Mouse (Mus musculus) embryonic facial prominence, embryonic 13.5 days (tissue): Measurements from ENCODE around the gene Mpped2. TPM values are rescaled to one million over a fixed set of nuclear protein-coding genes. Genes with fewer than 3 reads are reported as not detected.

Experiments
- ATAC-seq: fragments of 200-750 bp; cut with Nextera tagmentation; 2 replicates; pipeline ENCODE4 v1.8.0; 2017; ENCODE audit warnings: low read depth; ENCODE audit not compliant: insufficient number of reproducible peaks, insufficient read depth, low FRiP score, low TSS enrichment
- H3K27ac ChIP-seq: fragments of 300-500 bp; sonication (generic); 2 replicates; pipeline ENCODE4 v1.5.1; 2015; ENCODE audit warnings: moderate library complexity, mild to moderate bottlenecking, inconsistent platforms
- H3K27me3 ChIP-seq: fragments of 300-500 bp; sonication (generic); 2 replicates; pipeline ENCODE4 v1.6.1; 2015; ENCODE audit warnings: mild to moderate bottlenecking, inconsistent platforms
- H3K36me3 ChIP-seq: fragments of 300-500 bp; sonication (generic); 2 replicates; pipeline ENCODE4 v1.6.1; 2015; ENCODE audit warnings: mild to moderate bottlenecking, inconsistent platforms
- H3K4me1 ChIP-seq: fragments of 300-500 bp; sonication (generic); 2 replicates; pipeline ENCODE4 v1.6.1; 2015; ENCODE audit warnings: inconsistent platforms
- H3K4me2 ChIP-seq: fragments of 300-500 bp; sonication (generic); 2 replicates; pipeline ENCODE4 v1.6.1; 2015; ENCODE audit warnings: moderate library complexity, mild to moderate bottlenecking, inconsistent platforms
- H3K4me3 ChIP-seq: fragments of 300-500 bp; sonication (generic); 2 replicates; pipeline ENCODE4 v1.5.1; 2015; ENCODE audit warnings: mild to moderate bottlenecking, inconsistent platforms
- H3K9ac ChIP-seq: fragments of 300-500 bp; sonication (generic); 2 replicates; pipeline ENCODE4 v1.6.1; 2015; ENCODE audit warnings: mild to moderate bottlenecking, inconsistent platforms
- H3K9me3 ChIP-seq: fragments of 300-500 bp; sonication (generic); 2 replicates; pipeline ENCODE4 v1.6.1; 2016; ENCODE audit warnings: inconsistent platforms
- WGBS: fragments of 180-500 bp; shearing (Covaris S2); methylation state at CpG from one replicate; pipeline ENCODE4 v1.1.7; 2015; ENCODE audit warnings: mixed read lengths; 5-methylcytosine and 5-hydroxymethylcytosine counted together
- polyA plus RNA-seq: library from polyadenylated mRNA; unstranded; fragments of >200 nt; fragmentation: Nextera tagmentation; extraction: Ambion mirVana; gene quantifications from 2 replicates; pipeline ENCODE4 v1.2.1, GENCODE M21; 2015

The Mpped2 gene
- polyA plus RNA-seq, 1 experiment from 2014 or later, result 115 TPM

DNA sequence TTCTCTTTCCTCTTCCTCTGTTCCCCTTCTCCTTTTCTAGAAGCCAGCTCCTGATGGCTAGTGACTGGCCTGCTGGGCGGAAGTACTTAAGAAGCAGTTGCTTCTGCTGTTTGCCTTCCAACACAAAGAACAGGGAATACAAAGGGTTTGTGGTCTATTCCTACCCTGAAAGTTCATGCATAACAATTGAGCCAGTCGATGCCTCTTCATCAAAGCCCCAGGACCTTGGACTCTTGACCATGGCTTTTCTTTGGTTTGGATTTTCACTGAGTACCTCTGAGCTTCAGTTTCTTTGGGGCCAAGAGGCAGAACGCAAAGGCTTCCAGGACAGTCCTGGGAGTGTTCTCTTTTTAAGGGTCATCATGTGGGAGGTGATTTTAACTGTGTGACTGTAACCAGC, 57.8 kb downstream of the Mpped2 start:
- Histone ChIP-seq H3K27ac (no peak overlapping the region), H3K4me3 (no peak overlapping the region), H3K36me3 (0 out of 2 replicates have a peak, but pooled peaks cover 6% of the 10 kb centered on the region), H3K9me3 (no peaks in the 10 kb centered on the region), H3K4me2 (no peak overlapping the region), H3K27me3 (no peaks in the 10 kb centered on the region), H3K4me1 (0 out of 2 replicates have a peak, but pooled peaks cover 3% of the 10 kb centered on the region), H3K9ac (no peak overlapping the region)
- WGBS, result 80% methylated on average over 3 of the region's 3 CpGs
- ATAC-seq, result no peak

DNA sequence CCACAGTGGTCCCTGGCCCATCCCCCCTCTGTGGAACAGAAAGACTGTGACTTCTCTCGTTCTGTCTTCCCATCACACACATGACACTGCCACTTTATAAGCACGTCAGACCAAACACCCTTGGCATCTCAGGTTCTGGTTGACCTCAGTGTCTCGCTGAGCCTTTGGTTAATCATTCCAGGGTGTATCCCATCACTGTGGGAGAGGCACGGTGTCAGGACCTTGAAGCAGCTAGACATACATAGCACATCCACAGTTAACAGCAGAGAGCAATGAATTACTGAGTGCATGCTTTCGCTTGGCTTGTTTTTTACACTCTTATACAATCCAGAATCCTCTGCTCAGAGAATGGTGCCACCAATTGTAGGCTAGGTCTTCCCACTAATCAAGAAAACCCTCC, 60.6 kb downstream of the Mpped2 start:
- H3K4me2 ChIP-seq, result no peak overlapping the region
- no peaks in the 10 kb centered on the region for H3K27me3 ChIP-seq
- ATAC-seq, result no peak
- H3K9me3 ChIP-seq, result no peaks in the 10 kb centered on the region
- 0 out of 2 replicates have a peak, but pooled peaks cover 6% of the 10 kb centered on the region for H3K36me3 ChIP-seq
- H3K27ac ChIP-seq, result no peak overlapping the region
- H3K9ac ChIP-seq, result no peak overlapping the region
- no peak overlapping the region for H3K4me3 ChIP-seq
- WGBS, result 65% methylated on average over 5 of the region's 5 CpGs
- 0 out of 2 replicates have a peak, but pooled peaks cover 3% of the 10 kb centered on the region for H3K4me1 ChIP-seq

DNA sequence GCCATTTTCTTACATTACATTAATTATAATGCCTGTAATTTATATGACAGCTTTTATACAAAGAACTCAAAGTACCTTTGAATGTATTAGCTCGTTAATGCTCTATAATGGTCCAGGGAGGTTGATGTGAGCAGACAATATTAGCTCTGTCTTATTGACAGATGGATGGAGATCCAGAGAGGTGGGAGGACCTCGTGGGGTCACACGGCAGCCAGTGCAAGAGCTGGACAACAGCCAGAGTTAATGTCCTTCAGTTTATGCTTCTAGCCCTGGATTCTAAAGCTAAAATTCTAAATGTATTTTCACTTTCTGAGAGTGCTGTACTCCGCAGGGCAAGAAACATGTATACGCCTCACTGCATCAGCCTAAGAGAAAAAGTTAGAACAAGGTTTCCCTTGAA, 61.6 kb downstream of the Mpped2 start:
- no peaks in the 10 kb centered on the region for H3K9me3 ChIP-seq
- H3K27me3 ChIP-seq, result no peaks in the 10 kb centered on the region
- no peak overlapping the region for H3K9ac ChIP-seq
- no peak for ATAC-seq
- H3K4me2 ChIP-seq, result no peak overlapping the region
- H3K4me3 ChIP-seq, result no peak overlapping the region
- 0 out of 2 replicates have a peak overlapping the region, but pooled peaks have one; percentile 51 for H3K27ac ChIP-seq
- 69% methylated on average over 5 of the region's 5 CpGs for WGBS
- 0 out of 2 replicates have a peak, but pooled peaks cover 6% of the 10 kb centered on the region for H3K36me3 ChIP-seq
- 0 out of 2 replicates have a peak, but pooled peaks cover 3% of the 10 kb centered on the region for H3K4me1 ChIP-seq

DNA sequence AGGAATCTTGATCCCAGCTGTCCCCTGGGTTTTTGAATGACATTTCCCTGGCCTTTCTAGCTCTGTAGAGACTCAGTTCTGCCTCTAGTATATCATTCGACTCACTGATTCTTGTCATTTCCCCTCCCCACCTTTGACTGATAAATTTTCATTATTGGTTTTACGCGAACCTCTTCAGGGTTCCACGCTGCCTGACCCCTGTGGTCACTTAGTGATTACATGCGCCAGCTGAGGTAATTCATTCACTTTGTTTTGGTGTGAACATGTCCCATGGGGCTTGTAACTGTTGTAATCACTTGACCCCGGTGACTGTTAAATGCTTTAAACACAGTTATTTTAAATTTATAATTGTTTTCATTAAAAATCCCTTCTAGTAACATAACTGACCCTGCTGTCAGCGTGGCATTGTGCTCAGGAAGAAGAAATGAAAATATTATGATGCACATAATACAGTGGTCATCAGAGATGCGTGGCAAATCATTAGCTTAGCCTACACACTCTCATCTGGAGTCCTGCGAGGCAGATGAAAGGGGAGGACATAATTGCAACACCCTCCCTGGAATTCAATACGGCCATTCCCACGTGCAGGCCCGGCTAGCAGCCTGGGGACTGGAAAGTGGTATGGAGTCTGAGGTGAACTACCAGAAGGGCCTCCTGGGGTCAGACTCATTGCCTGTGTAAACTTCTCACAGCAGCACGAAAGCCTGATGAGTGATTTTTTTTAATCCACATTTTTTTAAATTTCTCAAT, 63.5 kb downstream of the Mpped2 start:
- ATAC-seq, result no peak
- H3K4me3 ChIP-seq, result no peak overlapping the region
- H3K27ac ChIP-seq, result no peak overlapping the region
- H3K27me3 ChIP-seq, result no peaks in the 10 kb centered on the region
- no peaks in the 10 kb centered on the region for H3K9me3 ChIP-seq
- no peak overlapping the region for H3K9ac ChIP-seq
- 0 out of 2 replicates have a peak, but pooled peaks cover 6% of the 10 kb centered on the region for H3K36me3 ChIP-seq
- H3K4me2 ChIP-seq, result no peak overlapping the region
- peaks cover 11% of the 10 kb centered on the region; the same call in 1 of the 2 replicates for H3K4me1 ChIP-seq
- 41% methylated on average over 13 of the region's 13 CpGs for WGBS

DNA sequence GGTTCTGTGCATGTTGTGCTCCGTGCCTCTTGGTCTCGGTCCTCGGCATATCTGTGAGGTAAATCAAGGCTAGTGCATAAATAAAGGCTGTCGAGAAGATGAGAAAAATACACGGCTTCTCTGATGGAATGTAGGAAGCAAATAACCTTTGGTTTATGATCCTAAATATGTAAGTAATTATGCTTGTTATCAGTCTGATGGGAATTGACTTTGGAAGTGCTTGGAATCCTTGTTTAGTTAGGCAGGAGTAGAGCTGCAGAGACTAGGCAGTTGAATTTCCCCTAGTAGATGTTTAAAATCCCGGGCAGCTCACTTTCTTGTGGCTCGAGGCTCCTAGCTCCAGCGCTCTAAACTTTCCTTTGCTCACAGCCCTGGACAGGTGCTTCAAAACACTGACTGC, 69.9 kb downstream of the Mpped2 start:
- 58% methylated on average over 8 of the region's 8 CpGs for WGBS
- no peak overlapping the region for H3K4me2 ChIP-seq
- ATAC-seq, result no peak

DNA sequence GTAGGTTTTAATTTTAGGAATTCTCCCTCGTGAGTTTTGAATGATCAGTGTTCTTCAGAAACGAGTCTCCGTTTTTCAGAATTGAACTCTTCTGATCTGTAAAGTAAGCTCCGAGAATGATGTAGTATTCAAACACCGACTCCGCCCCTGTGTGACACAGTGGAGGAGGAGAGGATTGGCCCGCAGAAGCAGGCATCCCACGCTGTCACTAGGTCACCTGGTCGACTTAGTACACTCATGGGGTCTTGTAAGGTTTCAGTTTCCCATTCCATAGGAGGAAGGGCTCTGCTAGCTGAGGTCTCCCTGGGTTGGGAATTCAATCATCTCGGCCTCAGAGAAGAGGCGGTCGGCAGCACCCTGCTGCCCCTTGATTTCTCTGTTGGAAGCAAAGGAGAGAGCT, 76.2 kb downstream of the Mpped2 start:
- Histone ChIP-seq H3K4me1 (peaks cover 7% of the 10 kb centered on the region), H3K4me2 (no peak overlapping the region), H3K36me3 (peaks cover 7% of the 10 kb centered on the region; the same call in 1 of the 2 replicates), H3K27me3 (no peaks in the 10 kb centered on the region), H3K4me3 (no peak overlapping the region), H3K9ac (no peak overlapping the region), H3K27ac (no peak overlapping the region), H3K9me3 (no peaks in the 10 kb centered on the region)
- ATAC-seq, result no peak
- WGBS, result 80% methylated on average over 12 of the region's 12 CpGs

More for the DNA sequence above, 69.9 kb downstream of the Mpped2 start:
- Histone ChIP-seq H3K9me3 (no peaks in the 10 kb centered on the region), H3K27me3 (no peaks in the 10 kb centered on the region), H3K27ac (no peak overlapping the region), H3K4me3 (no peak overlapping the region), H3K9ac (no peak overlapping the region), H3K36me3 (peaks cover 7% of the 10 kb centered on the region; the same call in 1 of the 2 replicates), H3K4me1 (peaks cover 23% of the 10 kb centered on the region; the same call in 1 of the 2 replicates)

DNA sequence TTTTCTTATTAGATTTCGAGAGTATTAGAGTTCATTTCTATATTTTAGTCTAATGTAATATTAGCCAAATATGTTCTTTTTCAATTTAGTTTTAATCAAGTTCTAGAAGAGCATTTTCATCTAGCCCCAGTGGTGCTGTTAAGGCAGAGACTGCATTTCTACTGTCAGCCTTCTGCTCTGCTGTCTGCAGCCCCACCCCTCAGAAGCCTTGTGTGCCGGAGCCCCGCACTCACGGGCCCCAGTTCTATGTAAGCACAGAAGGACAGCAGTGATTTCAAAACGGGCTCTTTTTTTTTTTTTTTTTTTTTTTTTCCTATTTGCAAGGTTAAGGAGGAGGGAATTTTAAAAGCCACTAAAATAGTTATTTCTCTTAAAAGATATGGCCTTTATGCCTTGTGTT, 79.6 kb downstream of the Mpped2 start:
- no peak overlapping the region for H3K27ac ChIP-seq
- H3K36me3 ChIP-seq, result no peaks in the 10 kb centered on the region
- no peak overlapping the region for H3K4me3 ChIP-seq
- peaks cover 24% of the 10 kb centered on the region for H3K4me1 ChIP-seq
- WGBS, result 33% methylated on average over 5 of the region's 5 CpGs
- no peaks in the 10 kb centered on the region for H3K27me3 ChIP-seq
- no peak overlapping the region for H3K9ac ChIP-seq
- H3K9me3 ChIP-seq, result no peaks in the 10 kb centered on the region
- H3K4me2 ChIP-seq, result no peak overlapping the region
- ATAC-seq, result no peak

DNA sequence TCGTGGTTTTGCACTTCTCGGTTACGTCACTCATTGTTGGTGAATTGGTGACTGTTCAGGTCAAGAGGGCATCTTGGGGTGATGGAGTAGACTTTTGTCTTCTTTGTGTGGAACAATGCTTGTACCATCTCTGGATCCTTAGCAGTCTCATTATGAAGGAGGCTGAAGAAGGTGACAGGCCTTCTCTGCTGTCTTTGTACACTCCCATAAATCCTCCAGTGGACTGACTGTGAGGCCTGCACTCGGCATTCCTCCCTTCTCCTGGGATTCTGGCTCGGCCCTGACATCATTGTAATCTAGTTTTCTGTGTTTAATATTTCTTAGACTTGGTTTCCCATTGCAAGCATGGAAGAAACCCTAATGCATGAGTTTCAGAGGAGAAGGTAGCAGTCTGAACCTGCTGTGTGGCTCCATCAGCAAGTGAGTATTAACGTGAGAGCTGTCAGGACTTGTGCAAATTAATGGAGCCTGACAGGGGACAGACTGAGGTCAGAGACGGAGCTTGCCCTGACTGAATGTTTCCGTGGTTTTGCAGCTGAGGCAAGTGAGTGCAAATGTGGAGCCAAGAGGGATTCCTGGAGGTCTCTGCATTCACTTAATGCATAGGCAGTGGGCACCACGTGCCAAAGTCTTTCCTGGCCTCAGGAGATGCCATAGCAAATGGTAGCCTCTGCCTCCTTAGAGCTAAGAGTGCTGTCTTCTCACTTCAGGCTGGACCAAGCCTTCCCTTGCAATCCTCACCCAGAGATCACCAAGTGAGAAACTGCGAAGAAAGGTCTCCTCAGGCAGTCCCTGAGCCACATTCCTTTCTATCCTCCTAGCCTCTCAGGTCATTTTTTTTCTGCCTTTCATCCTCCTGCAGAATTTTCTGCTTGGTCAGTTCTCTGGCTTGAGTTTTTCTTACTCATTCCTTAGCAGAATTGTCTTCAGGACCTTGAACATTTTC, 81.5 kb downstream of the Mpped2 start:
- no peaks in the 10 kb centered on the region for H3K36me3 ChIP-seq
- H3K9me3 ChIP-seq, result no peaks in the 10 kb centered on the region
- ATAC-seq, result no peak
- no peak overlapping the region for H3K27ac ChIP-seq
- no peak overlapping the region for H3K9ac ChIP-seq
- no peaks in the 10 kb centered on the region for H3K27me3 ChIP-seq
- no peak overlapping the region for H3K4me2 ChIP-seq
- WGBS, result 46% methylated on average over 10 of the region's 10 CpGs
- H3K4me1 ChIP-seq, result peaks cover 29% of the 10 kb centered on the region
- H3K4me3 ChIP-seq, result no peak overlapping the region

DNA sequence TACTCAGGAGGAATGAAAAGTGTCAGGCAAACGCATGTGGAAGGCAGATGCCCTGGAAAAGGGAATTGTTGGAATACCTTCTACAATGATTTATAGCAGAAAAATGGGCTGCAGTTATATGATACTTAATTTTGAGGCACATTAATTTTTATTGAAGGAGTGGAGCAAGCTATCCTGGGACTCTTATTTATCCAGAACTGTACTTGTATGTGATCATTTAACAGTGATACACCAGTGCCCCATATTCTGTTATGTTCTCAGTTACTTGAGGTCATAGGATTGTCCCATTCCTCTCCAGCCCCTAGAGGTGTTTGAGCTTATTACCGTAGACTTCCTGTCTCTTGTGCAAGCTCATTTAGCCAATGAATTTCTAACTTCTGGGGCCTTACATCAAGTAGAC, 82.9 kb downstream of the Mpped2 start:
- H3K27me3 ChIP-seq, result no peaks in the 10 kb centered on the region
- no peak overlapping the region for H3K27ac ChIP-seq
- H3K9me3 ChIP-seq, result no peaks in the 10 kb centered on the region
- 69% methylated on average over 2 of the region's 2 CpGs for WGBS
- no peaks in the 10 kb centered on the region for H3K36me3 ChIP-seq
- peaks cover 32% of the 10 kb centered on the region for H3K4me1 ChIP-seq
- H3K4me2 ChIP-seq, result no peak overlapping the region
- H3K9ac ChIP-seq, result no peak overlapping the region
- ATAC-seq, result no peak
- H3K4me3 ChIP-seq, result no peak overlapping the region

DNA sequence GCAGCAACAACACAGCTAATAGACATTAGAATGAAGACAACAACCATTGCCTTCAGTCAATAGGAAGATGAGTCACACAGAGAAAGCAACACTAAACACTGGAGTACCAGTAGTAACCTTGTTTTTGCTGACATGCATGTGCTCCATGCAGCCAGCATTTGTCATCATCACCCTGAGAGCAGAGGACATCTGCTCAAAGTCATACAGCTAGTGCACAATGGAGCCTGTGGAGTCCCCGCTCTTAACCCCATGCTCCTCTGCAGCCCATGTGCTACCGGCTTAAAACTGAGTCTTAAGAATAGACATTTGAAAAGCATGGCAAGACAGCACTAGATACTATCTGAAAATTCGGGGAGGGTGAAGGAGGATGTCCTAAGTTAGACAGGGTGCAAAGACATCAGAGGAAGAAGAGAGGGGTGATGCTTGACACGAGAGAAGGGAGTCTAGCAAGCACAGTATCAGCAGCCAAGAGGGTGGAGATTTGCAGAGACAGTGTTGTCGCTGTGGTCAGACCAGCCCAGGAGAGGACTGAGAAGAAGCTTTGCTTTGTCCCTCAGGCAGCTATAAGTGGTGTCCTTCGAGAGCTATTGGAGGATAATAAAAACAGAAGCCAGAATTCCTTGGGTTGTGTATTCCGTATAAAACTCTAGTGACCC, 85.9 kb downstream of the Mpped2 start:
- no peak for ATAC-seq
- H3K36me3 ChIP-seq, result peaks cover 2% of the 10 kb centered on the region; the same call in 1 of the 2 replicates
- H3K27ac ChIP-seq, result no peak overlapping the region
- H3K4me3 ChIP-seq, result no peak overlapping the region
- no peak overlapping the region for H3K4me2 ChIP-seq
- no peak overlapping the region for H3K9ac ChIP-seq
- no peaks in the 10 kb centered on the region for H3K27me3 ChIP-seq
- peaks cover 46% of the 10 kb centered on the region for H3K4me1 ChIP-seq
- WGBS, result 80% methylated on average over 7 of the region's 7 CpGs
- H3K9me3 ChIP-seq, result no peaks in the 10 kb centered on the region
